Mouse (Mus musculus) testis, adult 2 months (tissue): ENCODE results near the gene Etnk1.

ENCODE experiments used
- CTCF ChIP-seq: fragments of 200-500 bp; IDR thresholded peaks from 2 replicates; pipeline ENCODE4 v1.5.1; 2012; ENCODE audit warnings: low read depth, mild to moderate bottlenecking, inconsistent platforms, low read length, moderate library complexity; ENCODE audit not compliant: control insufficient read depth, insufficient read depth, insufficient replicate concordance
- POLR2A ChIP-seq: fragments of 200-500 bp; IDR thresholded peaks from 2 replicates; pipeline ENCODE4 v1.6.1; 2012; ENCODE audit warnings: low read depth, mild to moderate bottlenecking, inconsistent platforms, low read length, moderate library complexity; ENCODE audit not compliant: control insufficient read depth

DNA sequence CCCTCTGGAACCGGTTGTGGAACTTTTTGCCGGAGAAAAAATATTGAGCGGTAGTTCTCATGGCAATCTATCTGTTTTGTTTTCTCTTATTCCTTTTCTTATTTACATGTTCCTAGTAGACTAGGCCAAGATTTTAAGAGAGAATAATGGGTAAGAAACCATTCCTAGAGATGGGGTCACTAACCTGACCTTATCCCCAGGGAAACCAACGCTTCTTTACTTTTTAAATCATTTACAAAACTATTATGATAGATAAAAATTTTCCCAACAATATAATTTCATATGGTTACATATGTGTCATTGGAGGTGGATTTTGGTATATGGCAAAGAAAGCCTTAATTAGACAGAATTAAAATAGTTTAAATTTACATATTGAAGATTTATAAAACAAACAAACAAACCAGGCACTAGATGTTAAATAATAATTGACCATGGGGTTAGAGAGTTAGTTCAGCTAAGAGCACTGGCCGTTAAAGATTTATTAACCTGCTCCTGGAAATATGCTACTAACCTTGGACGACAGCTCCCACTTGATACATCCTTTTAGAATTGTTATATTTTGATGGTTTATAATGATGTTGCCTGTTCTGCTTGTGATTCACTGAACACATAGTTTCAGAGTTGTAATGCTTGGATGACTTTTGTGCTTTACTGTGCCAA, 6.3 kb upstream of the Etnk1 start:
- TF ChIP-seq CTCF (no peak), POLR2A (no peak)
